Mouse (Mus musculus) lung, postnatal 0 days (tissue): ENCODE results near the gene Mphosph9. TPM values are rescaled to one million over a fixed set of nuclear protein-coding genes. Genes with fewer than 3 reads are reported as not detected.
"Not testable (repeated sequence)": the region's sequence is repeated elsewhere in the genome, so short reads cannot be mapped to it uniquely, and the experiment has no call there.

Source experiments
- ATAC-seq: fragments of 200-750 bp; cut with Nextera tagmentation; 2 replicates; pipeline ENCODE4 v1.8.0; 2017; ENCODE audit warnings: moderate library complexity
- DNase-seq: peaks from one replicate; pipeline ENCODE4 v3.0.0-alpha.2; 2016; ENCODE audit warnings: low spot score
- H3K27ac ChIP-seq: fragments of 300-500 bp; sonication (generic); 2 replicates; pipeline ENCODE4 v1.5.1; 2014; ENCODE audit warnings: antibody characterized with exemption, mild to moderate bottlenecking, low read length, mixed read lengths
- H3K27me3 ChIP-seq: fragments of 300-500 bp; sonication (generic); replicated peaks from 2 replicates; pipeline ENCODE4 v1.6.1; 2014; ENCODE audit warnings: low read length, mixed read lengths; ENCODE audit not compliant: insufficient read depth
- H3K36me3 ChIP-seq: fragments of 300-500 bp; sonication (generic); 2 replicates; pipeline ENCODE4 v1.6.1; 2014; ENCODE audit warnings: low read length, mixed read lengths; ENCODE audit not compliant: insufficient read depth
- H3K4me1 ChIP-seq: fragments of 300-500 bp; sonication (generic); 2 replicates; pipeline ENCODE4 v1.6.1; 2014; ENCODE audit warnings: antibody characterized with exemption, low read depth, low read length, mixed read lengths; ENCODE audit not compliant: insufficient read depth
- H3K4me2 ChIP-seq: fragments of 300-500 bp; sonication (generic); replicated peaks from 2 replicates; pipeline ENCODE4 v1.6.1; 2014; ENCODE audit warnings: low read depth, mild to moderate bottlenecking, low read length, moderate library complexity, mixed read lengths
- H3K4me3 ChIP-seq: fragments of 300-500 bp; sonication (generic); 2 replicates; pipeline ENCODE4 v1.5.1; 2014; ENCODE audit warnings: low read depth, low read length
- H3K9ac ChIP-seq: fragments of 300-500 bp; sonication (generic); replicated peaks from 2 replicates; pipeline ENCODE4 v1.6.1; 2014; ENCODE audit warnings: low read depth, mild to moderate bottlenecking
- H3K9me3 ChIP-seq: fragments of 300-500 bp; sonication (generic); 2 replicates; pipeline ENCODE4 v1.6.1; 2016; ENCODE audit warnings: low read length, mixed read lengths
- CTCF ChIP-seq: IDR thresholded peaks from 2 replicates; pipeline ENCODE4 v1.5.1; 2016; ENCODE audit warnings: antibody characterized with exemption, mild to moderate bottlenecking
- EP300 ChIP-seq: IDR thresholded peaks from 2 replicates; pipeline ENCODE4 v1.6.1; 2016; ENCODE audit warnings: antibody characterized with exemption, mild to moderate bottlenecking, control low read depth
- WGBS: fragments of 180-500 bp; shearing (Covaris S2); extraction: QIAGEN DNeasy Blood & Tissue Kit; methylation state at CpG from one replicate; pipeline ENCODE4 v1.1.7; 2014; 5-methylcytosine and 5-hydroxymethylcytosine counted together
- polyA plus RNA-seq: library from polyadenylated mRNA; unstranded; fragments of >200 nt; fragmentation: Nextera tagmentation; extraction: Ambion mirVana; gene quantifications from 2 replicates; pipeline ENCODE4 v1.2.1, GENCODE M21; 2015

Mphosph9 gene
- polyA plus RNA-seq, 1 experiment from 2014 or later: 3.4 TPM

- H3K27me3 ChIP-seq: no peaks in the 10 kb centered on the region
- ATAC-seq: no peak
- no peak overlapping the region for H3K27ac ChIP-seq
- H3K4me3 ChIP-seq: no peak overlapping the region
- no peaks in the 10 kb centered on the region; the same call in 1 of the 2 replicates for H3K36me3 ChIP-seq
- no peak for DNase-seq
- 93% methylated on average over 11 of the region's 11 CpGs for WGBS
- H3K4me2 ChIP-seq: no peak overlapping the region
- no peak overlapping the region for H3K9ac ChIP-seq
- no peaks in the 10 kb centered on the region for H3K4me1 ChIP-seq
- no peaks in the 10 kb centered on the region for H3K9me3 ChIP-seq
- TF ChIP-seq CTCF (no peak), EP300 (no peak)
These were observed 17.7 kb downstream of the Mphosph9 start for GRCm38 (mm10) chr5:124310091-124310490.

- 82% methylated on average over 10 of the region's 10 CpGs for WGBS
- Histone ChIP-seq H3K4me1 (no peaks in the 10 kb centered on the region), H3K4me3 (no peak overlapping the region), H3K4me2 (no peak overlapping the region), H3K9ac (no peak overlapping the region), H3K36me3 (no peaks in the 10 kb centered on the region; the same call in 1 of the 2 replicates), H3K9me3 (no peaks in the 10 kb centered on the region), H3K27ac (no peak overlapping the region), H3K27me3 (no peaks in the 10 kb centered on the region)
- DNase-seq (no peak), ATAC-seq (no peak)
- TF ChIP-seq EP300 (no peak), CTCF (no peak)
These were observed 18.6 kb downstream of the Mphosph9 start for GRCm38 (mm10) chr5:124309155-124309554.

- H3K36me3 ChIP-seq, H3K27ac ChIP-seq, H3K9me3 ChIP-seq, H3K4me3 ChIP-seq, H3K27me3 ChIP-seq, ATAC-seq, H3K4me1 ChIP-seq, H3K9ac ChIP-seq, H3K4me2 ChIP-seq: not testable (repeated sequence)
- peak; percentile 34 for DNase-seq
- WGBS: 75% methylated on average over 6 of the region's 6 CpGs
These were observed 24.9 kb downstream of the Mphosph9 start for GRCm38 (mm10) chr5:124302853-124303252.

- H3K4me3 ChIP-seq: no peak overlapping the region
- ATAC-seq: no peak
- peaks cover 6% of the 10 kb centered on the region for H3K36me3 ChIP-seq
- DNase-seq: no peak
- WGBS: 60% methylated on average over 4 of the region's 4 CpGs
- H3K9ac ChIP-seq: no peak overlapping the region
- H3K27me3 ChIP-seq: no peaks in the 10 kb centered on the region
- H3K4me2 ChIP-seq: no peak overlapping the region
- TF ChIP-seq CTCF (no peak), EP300 (no peak)
- no peaks in the 10 kb centered on the region for H3K4me1 ChIP-seq
- no peak overlapping the region for H3K27ac ChIP-seq
- H3K9me3 ChIP-seq: no peaks in the 10 kb centered on the region
These were observed 27.6 kb downstream of the Mphosph9 start for GRCm38 (mm10) chr5:124300132-124300531.

- 55% methylated on average over 3 of the region's 4 CpGs for WGBS
- H3K27me3 ChIP-seq, ATAC-seq, H3K27ac ChIP-seq, H3K9ac ChIP-seq, H3K4me2 ChIP-seq, H3K36me3 ChIP-seq, H3K9me3 ChIP-seq, H3K4me1 ChIP-seq, H3K4me3 ChIP-seq: not testable (repeated sequence)
- peak; percentile 77 for TF ChIP-seq CTCF
- DNase-seq: peak; percentile 32
These were observed 28.5 kb downstream of the Mphosph9 start for GRCm38 (mm10) chr5:124299307-124299706.

GRCm38 (mm10) chr5:124296475-124296874, 31.3 kb downstream of the Mphosph9 start:
- no peak overlapping the region for H3K9ac ChIP-seq
- H3K36me3 ChIP-seq: peaks cover 6% of the 10 kb centered on the region; the same call in 1 of the 2 replicates
- no peak for TF ChIP-seq EP300
- DNase-seq: no peak
- H3K4me2 ChIP-seq: no peak overlapping the region
- 92% methylated on average over 4 of the region's 4 CpGs for WGBS
- no peak overlapping the region for H3K4me3 ChIP-seq
- no peaks in the 10 kb centered on the region for H3K9me3 ChIP-seq
- no peaks in the 10 kb centered on the region for H3K27me3 ChIP-seq
- no peak for ATAC-seq
- H3K27ac ChIP-seq: no peak overlapping the region
- H3K4me1 ChIP-seq: no peaks in the 10 kb centered on the region

- no peak overlapping the region for H3K9ac ChIP-seq
- TF ChIP-seq CTCF: no peak
- TF ChIP-seq EP300: no peak
- DNase-seq (no peak), ATAC-seq (no peak)
- H3K27me3 ChIP-seq: no peaks in the 10 kb centered on the region
- H3K4me2 ChIP-seq: no peak overlapping the region
- no peaks in the 10 kb centered on the region for H3K4me1 ChIP-seq
- H3K27ac ChIP-seq: no peak overlapping the region
- H3K9me3 ChIP-seq: no peaks in the 10 kb centered on the region
- WGBS: 90% methylated on average over 5 of the region's 5 CpGs
- H3K36me3 ChIP-seq: peaks cover 12% of the 10 kb centered on the region; the same call in 1 of the 2 replicates
- H3K4me3 ChIP-seq: no peak overlapping the region
These were observed 33.8 kb downstream of the Mphosph9 start for GRCm38 (mm10) chr5:124293967-124294366.
